Mouse (Mus musculus) thymus, adult 2 months (tissue): Measurements from ENCODE around the gene Setd3.

ENCODE experiments used
- CTCF ChIP-seq: fragments of 200-500 bp; IDR thresholded peaks from 2 replicates; pipeline ENCODE4 v1.5.1; 2012; ENCODE audit warnings: mild to moderate bottlenecking, control low read depth, low read length, moderate library complexity, borderline replicate concordance; ENCODE audit not compliant: control insufficient read depth, poor library complexity, insufficient read depth; ENCODE audit errors: extremely low read depth
- POLR2A ChIP-seq: fragments of 200-500 bp; IDR thresholded peaks from 2 replicates; pipeline ENCODE4 v1.6.1; 2012; ENCODE audit warnings: mild to moderate bottlenecking, low read length, control low read depth, moderate library complexity; ENCODE audit not compliant: control insufficient read depth, poor library complexity, insufficient read depth; ENCODE audit errors: extremely low read depth

GRCm38 (mm10) chr12:108070685-108071662 is 108.1 kb downstream of the Setd3 start:
- TF ChIP-seq POLR2A = no peak
- TF ChIP-seq CTCF = no peak
